Mouse (Mus musculus) neural tube, embryonic 15.5 days (tissue): ENCODE measurements around the gene Rgs21. TPM values are rescaled to one million over a fixed set of nuclear protein-coding genes. Genes with fewer than 3 reads are reported as not detected.

ENCODE experiments used
- ATAC-seq: fragments of 200-750 bp; cut with Nextera tagmentation; 2 replicates; pipeline ENCODE4 v1.8.0; 2017; ENCODE audit warnings: mild to moderate bottlenecking, moderate TSS enrichment, moderate library complexity; ENCODE audit not compliant: low FRiP score
- H3K27ac ChIP-seq: fragments of 300-500 bp; sonication (generic); replicated peaks from 2 replicates; pipeline ENCODE4 v1.5.1; 2015; ENCODE audit warnings: mild to moderate bottlenecking, inconsistent platforms
- H3K27me3 ChIP-seq: fragments of 300-500 bp; sonication (generic); replicated peaks from 2 replicates; pipeline ENCODE4 v1.6.1; 2015; ENCODE audit warnings: inconsistent platforms
- H3K36me3 ChIP-seq: fragments of 300-500 bp; sonication (generic); 2 replicates; pipeline ENCODE4 v1.6.1; 2015; ENCODE audit warnings: inconsistent platforms
- H3K4me1 ChIP-seq: fragments of 300-500 bp; sonication (generic); 2 replicates; pipeline ENCODE4 v1.6.1; 2015; ENCODE audit warnings: inconsistent platforms
- H3K4me2 ChIP-seq: fragments of 300-500 bp; sonication (generic); 2 replicates; pipeline ENCODE4 v1.6.1; 2015; ENCODE audit warnings: inconsistent platforms, mild to moderate bottlenecking, moderate library complexity
- H3K4me3 ChIP-seq: fragments of 300-500 bp; sonication (generic); replicated peaks from 2 replicates; pipeline ENCODE4 v1.5.1; 2015; ENCODE audit warnings: mild to moderate bottlenecking, inconsistent platforms
- H3K9ac ChIP-seq: fragments of 300-500 bp; sonication (generic); replicated peaks from 2 replicates; pipeline ENCODE4 v1.6.1; 2015; ENCODE audit warnings: mild to moderate bottlenecking, inconsistent platforms
- H3K9me3 ChIP-seq: fragments of 300-500 bp; sonication (generic); replicated peaks from 2 replicates; pipeline ENCODE4 v1.6.1; 2016; ENCODE audit warnings: inconsistent platforms
- WGBS: fragments of 180-500 bp; shearing (Covaris S2); methylation state at CpG from one replicate; pipeline ENCODE4 v1.1.7; 2015; ENCODE audit warnings: mixed read lengths; 5-methylcytosine and 5-hydroxymethylcytosine counted together
- polyA plus RNA-seq: library from polyadenylated mRNA; unstranded; fragments of >200 nt; fragmentation: Nextera tagmentation; extraction: Ambion mirVana; gene quantifications from 2 replicates; pipeline ENCODE4 v1.2.1, GENCODE M21; 2015

Rgs21 gene
- polyA plus RNA-seq, 1 experiment from 2014 or later = not detected

GRCm38 (mm10) chr1:144499719-144500118 lies 67.7 kb downstream of the Rgs21 start:
- no peak for ATAC-seq
- Histone ChIP-seq H3K4me3 (no peak overlapping the region), H3K4me1 (no peaks in the 10 kb centered on the region), H3K4me2 (no peak overlapping the region), H3K9me3 (no peaks in the 10 kb centered on the region), H3K9ac (no peak overlapping the region), H3K27me3 (no peaks in the 10 kb centered on the region), H3K27ac (no peak overlapping the region), H3K36me3 (no peaks in the 10 kb centered on the region)
- 79% methylated on average over 1 of the region's 1 CpGs for WGBS

- no peak overlapping the region for H3K9ac ChIP-seq
- no peak overlapping the region for H3K4me2 ChIP-seq
- no peaks in the 10 kb centered on the region for H3K9me3 ChIP-seq
- H3K36me3 ChIP-seq = no peaks in the 10 kb centered on the region
- no peak overlapping the region for H3K4me3 ChIP-seq
- H3K4me1 ChIP-seq = no peaks in the 10 kb centered on the region
- ATAC-seq = no peak
- H3K27me3 ChIP-seq = no peaks in the 10 kb centered on the region
- no peak overlapping the region for H3K27ac ChIP-seq
Measured at GRCm38 (mm10) chr1:144498725-144499124, 68.7 kb downstream of the Rgs21 start.

GRCm38 (mm10) chr1:144498051-144498450 lies 69.4 kb downstream of the Rgs21 start:
- H3K9ac ChIP-seq = no peak overlapping the region
- H3K27ac ChIP-seq = no peak overlapping the region
- H3K9me3 ChIP-seq = no peaks in the 10 kb centered on the region
- no peaks in the 10 kb centered on the region for H3K4me1 ChIP-seq
- no peak overlapping the region for H3K4me2 ChIP-seq
- no peak for ATAC-seq
- no peaks in the 10 kb centered on the region for H3K36me3 ChIP-seq
- no peaks in the 10 kb centered on the region for H3K27me3 ChIP-seq
- WGBS = 54% methylated on average over 3 of the region's 3 CpGs
- H3K4me3 ChIP-seq = no peak overlapping the region

- WGBS = 88% methylated on average over 1 of the region's 1 CpGs
- no peaks in the 10 kb centered on the region for H3K27me3 ChIP-seq
Measured at GRCm38 (mm10) chr1:144493336-144493735, 74.1 kb downstream of the Rgs21 start.

GRCm38 (mm10) chr1:144488223-144488835 lies 79.1 kb downstream of the Rgs21 start:
- 59% methylated on average over 5 of the region's 5 CpGs for WGBS
- Histone ChIP-seq H3K4me3 (no peak overlapping the region), H3K9ac (no peak overlapping the region), H3K27ac (no peak overlapping the region), H3K27me3 (no peaks in the 10 kb centered on the region), H3K36me3 (no peaks in the 10 kb centered on the region), H3K9me3 (no peaks in the 10 kb centered on the region), H3K4me2 (no peak overlapping the region), H3K4me1 (no peaks in the 10 kb centered on the region)
- no peak for ATAC-seq

More at GRCm38 (mm10) chr1:144493336-144493735, 74.1 kb downstream of the Rgs21 start:
- H3K27ac ChIP-seq = no peak overlapping the region
- H3K9ac ChIP-seq = no peak overlapping the region
- no peak overlapping the region for H3K4me3 ChIP-seq
- H3K4me1 ChIP-seq = no peaks in the 10 kb centered on the region
- no peaks in the 10 kb centered on the region for H3K36me3 ChIP-seq
- H3K4me2 ChIP-seq = no peak overlapping the region
- no peak for ATAC-seq
- no peaks in the 10 kb centered on the region for H3K9me3 ChIP-seq

Other genes with a start within 250 kb of the Rgs21 start
- gene Rgs18, start 207.8 kb upstream of the Rgs21 start, polyA plus RNA-seq = 0.27 and 1.8 TPM in 2 replicates